Comparison of ENCODE assay signal across 16 mouse cellular contexts in the genomic region with DNA sequence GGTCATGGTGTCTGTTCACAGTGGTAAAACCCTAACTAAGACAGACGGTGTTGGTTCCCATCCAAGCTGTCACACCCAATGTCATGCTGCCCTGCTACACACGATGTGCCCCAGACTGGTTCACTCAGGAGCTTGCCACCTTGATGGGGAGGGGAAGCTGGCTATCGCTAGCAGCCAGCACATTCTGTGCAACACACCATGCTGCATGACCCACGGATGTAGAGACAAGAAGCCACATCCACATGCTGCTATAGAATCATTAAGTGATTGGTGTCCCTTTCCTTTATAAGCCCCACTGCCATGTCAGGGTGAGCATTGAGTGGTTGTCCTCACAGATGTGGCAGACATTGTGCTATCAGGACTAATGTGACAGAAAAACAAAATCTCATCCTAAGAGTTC.
"Had no signal": no experiment of that assay in that cellular context is flagged by ENCODE, and none has a peak within 500 bp of the region (broad histone marks: within the 10 kb centered on the region; RNA-seq: fewer than 3 reads in every experiment).

No protein-coding gene starts in this region.

- H3K4me1 ChIP-seq: neural tube, embryonic 13.5 days; neural tube, embryonic 15.5 days; stomach, embryonic 15.5 days had no signal

- H3K4me3 ChIP-seq: neural tube, embryonic 13.5 days; neural tube, embryonic 15.5 days; stomach, embryonic 15.5 days had no signal

- H3K36me3 ChIP-seq: neural tube, embryonic 13.5 days; neural tube, embryonic 15.5 days; stomach, embryonic 15.5 days had no signal

- H3K9ac ChIP-seq: neural tube, embryonic 13.5 days; neural tube, embryonic 15.5 days; stomach, embryonic 15.5 days had no signal

- H3K9me3 ChIP-seq: neural tube, embryonic 13.5 days; neural tube, embryonic 15.5 days; stomach, embryonic 15.5 days had no signal

- H3K27me3 ChIP-seq: neural tube, embryonic 13.5 days; neural tube, embryonic 15.5 days; stomach, embryonic 15.5 days had no signal

- H3K4me2 ChIP-seq: neural tube, embryonic 13.5 days; neural tube, embryonic 15.5 days; stomach, embryonic 15.5 days had no signal

- DNase-seq: retina, postnatal 1 day; right cerebral cortex, adult 18-20 months; right cerebral cortex, postnatal 14 days; right cerebral cortex, postnatal 25 days; right cerebral cortex, postnatal 4 days; spleen, adult 18-20 months; thymus, adult 18-20 months; thymus, adult 2 months; thymus, postnatal 14 days; thymus, postnatal 25 days; thymus, postnatal 36 days; thymus, postnatal 4 days had no signal

- H3K27ac ChIP-seq: neural tube, embryonic 13.5 days; neural tube, embryonic 15.5 days; stomach, embryonic 15.5 days; stomach, postnatal 0 days had no signal
